Mouse (Mus musculus): ENCODE results near the gene Tmem30a.

DNA sequence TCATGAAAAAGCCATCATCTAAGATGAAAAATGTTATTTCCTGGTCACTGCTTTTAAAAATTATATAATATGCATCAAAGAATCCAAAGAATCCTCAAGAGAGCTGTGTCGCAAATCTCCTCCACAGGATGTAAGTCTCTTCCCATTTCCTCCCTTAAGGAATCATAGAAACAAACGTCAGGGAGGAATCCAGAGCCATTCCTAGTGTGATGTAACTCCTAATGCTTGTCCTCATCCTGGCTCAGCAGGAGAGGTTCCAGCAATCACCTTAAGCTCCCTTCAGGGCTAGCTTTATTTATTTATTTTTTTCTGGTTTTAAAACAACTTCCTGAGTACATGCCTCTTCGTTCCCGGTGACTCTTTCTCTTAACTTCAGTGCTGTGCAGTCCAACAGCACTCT, 13.9 kb upstream of the Tmem30a start:
- TF ChIP-seq CTCF (IDR thresholded peaks at IDR 0.05; ENCODE audit: borderline replicate concordance, insufficient read depth, low read depth, low read length) (no peak), POLR2A (IDR thresholded peaks at IDR 0.05; ENCODE audit: borderline replicate concordance, insufficient read depth, low read length) (no peak)

Measured in cerebellum, adult 2 months (tissue).